Mouse (Mus musculus): ENCODE measurements around the gene Aes. TPM values are rescaled to one million over a fixed set of nuclear protein-coding genes. Genes with fewer than 3 reads are reported as not detected.
A peak's percentile ranks its signal among the peaks of the same experiment; 100 is the strongest.

Aes gene
- polyA plus RNA-seq, 1 experiment = 148 TPM

GRCm38 (mm10) chr10:81568381-81569191 is 9.3 kb downstream of the Aes start:
- no peak for TF ChIP-seq CTCF (IDR thresholded peaks at IDR 0.05; ENCODE audit: low read depth, low read length)
- TF ChIP-seq EP300 (IDR thresholded peaks at IDR 0.05; ENCODE audit: insufficient read depth, low read depth, low read length) = no peak
- TF ChIP-seq POLR2A (IDR thresholded peaks at IDR 0.05; ENCODE audit: insufficient read depth, low read length) = no peak
- no peaks in the 10 kb centered on the region for H3K27me3 ChIP-seq (ENCODE audit: control insufficient read depth, insufficient read depth, low read length, poor library complexity, severe bottlenecking)
- H3K4me3 ChIP-seq (ENCODE audit: low read depth, low read length) = no peak overlapping the region

DNA sequence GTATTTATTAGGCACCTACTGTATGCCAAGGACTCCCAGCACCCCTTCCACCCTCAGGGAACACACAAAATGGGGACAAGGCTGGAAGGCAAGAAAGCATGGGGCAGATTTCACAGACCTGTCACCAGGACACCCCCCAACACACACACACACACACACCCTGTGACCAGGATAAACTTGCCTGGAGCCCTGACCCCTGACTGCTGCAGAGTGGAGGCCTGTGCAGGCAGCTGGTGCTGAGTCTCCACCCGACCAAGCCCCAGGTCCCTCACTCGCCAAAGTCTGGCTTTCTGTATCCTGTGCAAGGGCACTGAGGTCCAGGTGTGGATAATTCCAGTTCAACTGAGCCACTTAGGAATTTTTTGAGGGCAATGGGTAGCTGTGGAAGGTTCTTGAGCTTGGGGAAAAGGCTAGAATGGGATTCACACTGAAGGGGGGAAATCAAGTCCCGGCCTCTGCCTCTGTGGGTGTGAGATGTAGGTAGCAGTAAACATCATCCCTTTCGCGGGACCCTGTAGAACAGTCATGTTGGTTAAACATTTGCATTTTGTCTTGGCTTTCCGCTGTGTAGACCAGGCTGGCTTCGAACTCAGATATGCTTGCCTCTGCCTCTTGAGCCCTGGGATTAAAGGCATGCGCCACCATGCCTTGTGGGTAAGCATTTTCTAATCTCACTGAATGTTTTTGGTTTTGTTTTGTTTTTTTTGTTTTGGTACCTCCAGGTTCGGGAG is 10.4 kb downstream of the Aes start:
- no peak overlapping the region for H3K4me3 ChIP-seq (ENCODE audit: low read depth, low read length)
- H3K4me1 ChIP-seq (ENCODE audit: control insufficient read depth, insufficient read depth, low read length) = no peaks in the 10 kb centered on the region
- no peak overlapping the region for H3K9ac ChIP-seq (ENCODE audit: low read depth, poor library complexity, severe bottlenecking)
- no peaks in the 10 kb centered on the region for H3K27me3 ChIP-seq (ENCODE audit: control insufficient read depth, insufficient read depth, low read length, poor library complexity, severe bottlenecking)
- no peak for TF ChIP-seq CTCF (IDR thresholded peaks at IDR 0.05; ENCODE audit: low read depth, low read length)
- TF ChIP-seq POLR2A (IDR thresholded peaks at IDR 0.05; ENCODE audit: insufficient read depth, low read length) = no peak
- TF ChIP-seq EP300 (IDR thresholded peaks at IDR 0.05; ENCODE audit: insufficient read depth, low read depth, low read length) = no peak
- H3K36me3 ChIP-seq (ENCODE audit: control insufficient read depth, insufficient read depth, low read length, poor library complexity, severe bottlenecking) = peaks cover 7% of the 10 kb centered on the region
- no peaks in the 10 kb centered on the region for H3K9me3 ChIP-seq (replicated peaks; ENCODE audit: control insufficient read depth, insufficient read depth, low read length, poor library complexity, severe bottlenecking)
- no peak overlapping the region for H3K27ac ChIP-seq (ENCODE audit: insufficient read depth, low read length)

More at GRCm38 (mm10) chr10:81568381-81569191, 9.3 kb downstream of the Aes start:
- Histone ChIP-seq H3K4me1 (ENCODE audit: control insufficient read depth, insufficient read depth, low read length) (peaks cover 1% of the 10 kb centered on the region), H3K36me3 (ENCODE audit: control insufficient read depth, insufficient read depth, low read length, poor library complexity, severe bottlenecking) (peaks cover 7% of the 10 kb centered on the region), H3K9me3 (replicated peaks; ENCODE audit: control insufficient read depth, insufficient read depth, low read length, poor library complexity, severe bottlenecking) (no peaks in the 10 kb centered on the region), H3K27ac (ENCODE audit: insufficient read depth, low read length) (no peak overlapping the region), H3K9ac (ENCODE audit: low read depth, poor library complexity, severe bottlenecking) (no peak overlapping the region)

DNA sequence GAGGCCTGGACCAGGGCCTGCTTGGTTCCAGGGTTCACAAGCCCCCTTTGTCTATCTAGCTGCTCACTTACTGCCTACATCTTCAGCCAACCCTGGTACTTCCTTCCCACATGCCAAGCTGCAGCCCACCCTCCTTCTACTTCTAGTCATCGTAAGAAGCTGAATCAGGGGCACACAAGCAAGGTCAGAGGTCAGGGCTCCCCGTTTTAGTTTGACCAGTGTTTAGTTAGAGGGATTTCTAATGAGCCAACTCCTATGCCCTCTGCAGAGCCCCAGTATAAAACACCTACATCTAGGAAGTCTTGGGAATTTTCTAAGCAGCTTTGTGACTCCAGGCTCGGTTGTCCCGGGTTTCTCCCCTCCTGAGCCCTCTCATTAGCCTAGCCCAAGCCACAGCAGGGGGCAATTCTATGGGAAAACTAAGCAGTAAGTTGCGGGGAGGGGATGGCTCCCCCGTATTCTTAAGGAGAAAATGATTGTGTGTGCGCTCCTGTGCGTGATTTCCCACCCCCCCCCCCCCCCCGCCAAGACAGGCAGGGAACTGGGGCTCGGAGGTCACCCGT is 11.0 kb downstream of the Aes start:
- H3K9me3 ChIP-seq (replicated peaks; ENCODE audit: control insufficient read depth, insufficient read depth, low read length, poor library complexity, severe bottlenecking) = no peaks in the 10 kb centered on the region
- peak overlapping the region; percentile 72 for H3K4me3 ChIP-seq (ENCODE audit: low read depth, low read length)
- peaks cover 5% of the 10 kb centered on the region for H3K36me3 ChIP-seq (ENCODE audit: control insufficient read depth, insufficient read depth, low read length, poor library complexity, severe bottlenecking)
- H3K9ac ChIP-seq (ENCODE audit: low read depth, poor library complexity, severe bottlenecking) = peak overlapping the region; percentile 54
- H3K27ac ChIP-seq (ENCODE audit: insufficient read depth, low read length) = no peak overlapping the region
- H3K4me1 ChIP-seq (ENCODE audit: control insufficient read depth, insufficient read depth, low read length) = no peaks in the 10 kb centered on the region
- TF ChIP-seq EP300 (IDR thresholded peaks at IDR 0.05; ENCODE audit: insufficient read depth, low read depth, low read length) = no peak
- no peak for TF ChIP-seq CTCF (IDR thresholded peaks at IDR 0.05; ENCODE audit: low read depth, low read length)
- TF ChIP-seq POLR2A (IDR thresholded peaks at IDR 0.05; ENCODE audit: insufficient read depth, low read length) = no peak
- H3K27me3 ChIP-seq (ENCODE audit: control insufficient read depth, insufficient read depth, low read length, poor library complexity, severe bottlenecking) = no peaks in the 10 kb centered on the region

- peak overlapping the region; percentile 54 for H3K9ac ChIP-seq (ENCODE audit: low read depth, poor library complexity, severe bottlenecking)
- peak overlapping the region; percentile 72 for H3K4me3 ChIP-seq (ENCODE audit: low read depth, low read length)
- 0 out of 2 replicates have a peak overlapping the region, but pooled peaks have one; percentile 28 for H3K27ac ChIP-seq (ENCODE audit: insufficient read depth, low read length)
- no peaks in the 10 kb centered on the region for H3K9me3 ChIP-seq (replicated peaks; ENCODE audit: control insufficient read depth, insufficient read depth, low read length, poor library complexity, severe bottlenecking)
- peaks cover 3% of the 10 kb centered on the region for H3K4me1 ChIP-seq (ENCODE audit: control insufficient read depth, insufficient read depth, low read length)
- TF ChIP-seq EP300 (IDR thresholded peaks at IDR 0.05; ENCODE audit: insufficient read depth, low read depth, low read length) = no peak
- no peak for TF ChIP-seq CTCF (IDR thresholded peaks at IDR 0.05; ENCODE audit: low read depth, low read length)
- TF ChIP-seq POLR2A (IDR thresholded peaks at IDR 0.05; ENCODE audit: insufficient read depth, low read length) = no peak
- no peaks in the 10 kb centered on the region for H3K27me3 ChIP-seq (ENCODE audit: control insufficient read depth, insufficient read depth, low read length, poor library complexity, severe bottlenecking)
- H3K36me3 ChIP-seq (ENCODE audit: control insufficient read depth, insufficient read depth, low read length, poor library complexity, severe bottlenecking) = no peaks in the 10 kb centered on the region
Observed at GRCm38 (mm10) chr10:81570831-81571500, 11.7 kb downstream of the Aes start.

GRCm38 (mm10) chr10:81571501-81571876 is 12.2 kb downstream of the Aes start:
- Histone ChIP-seq H3K9me3 (replicated peaks; ENCODE audit: control insufficient read depth, insufficient read depth, low read length, poor library complexity, severe bottlenecking) (no peaks in the 10 kb centered on the region), H3K27me3 (ENCODE audit: control insufficient read depth, insufficient read depth, low read length, poor library complexity, severe bottlenecking) (no peaks in the 10 kb centered on the region), H3K9ac (ENCODE audit: low read depth, poor library complexity, severe bottlenecking) (peak overlapping the region; percentile 54), H3K36me3 (ENCODE audit: control insufficient read depth, insufficient read depth, low read length, poor library complexity, severe bottlenecking) (no peaks in the 10 kb centered on the region), H3K4me1 (ENCODE audit: control insufficient read depth, insufficient read depth, low read length) (peaks cover 3% of the 10 kb centered on the region), H3K4me3 (ENCODE audit: low read depth, low read length) (peak overlapping the region; percentile 72), H3K27ac (ENCODE audit: insufficient read depth, low read length) (no peak overlapping the region)
- TF ChIP-seq POLR2A (IDR thresholded peaks at IDR 0.05; ENCODE audit: insufficient read depth, low read length) (no peak), CTCF (IDR thresholded peaks at IDR 0.05; ENCODE audit: low read depth, low read length) (no peak), EP300 (IDR thresholded peaks at IDR 0.05; ENCODE audit: insufficient read depth, low read depth, low read length) (no peak)

All from ES-Bruce4 (cell line).